Mouse (Mus musculus): ENCODE data around the gene Pi16.

DNA sequence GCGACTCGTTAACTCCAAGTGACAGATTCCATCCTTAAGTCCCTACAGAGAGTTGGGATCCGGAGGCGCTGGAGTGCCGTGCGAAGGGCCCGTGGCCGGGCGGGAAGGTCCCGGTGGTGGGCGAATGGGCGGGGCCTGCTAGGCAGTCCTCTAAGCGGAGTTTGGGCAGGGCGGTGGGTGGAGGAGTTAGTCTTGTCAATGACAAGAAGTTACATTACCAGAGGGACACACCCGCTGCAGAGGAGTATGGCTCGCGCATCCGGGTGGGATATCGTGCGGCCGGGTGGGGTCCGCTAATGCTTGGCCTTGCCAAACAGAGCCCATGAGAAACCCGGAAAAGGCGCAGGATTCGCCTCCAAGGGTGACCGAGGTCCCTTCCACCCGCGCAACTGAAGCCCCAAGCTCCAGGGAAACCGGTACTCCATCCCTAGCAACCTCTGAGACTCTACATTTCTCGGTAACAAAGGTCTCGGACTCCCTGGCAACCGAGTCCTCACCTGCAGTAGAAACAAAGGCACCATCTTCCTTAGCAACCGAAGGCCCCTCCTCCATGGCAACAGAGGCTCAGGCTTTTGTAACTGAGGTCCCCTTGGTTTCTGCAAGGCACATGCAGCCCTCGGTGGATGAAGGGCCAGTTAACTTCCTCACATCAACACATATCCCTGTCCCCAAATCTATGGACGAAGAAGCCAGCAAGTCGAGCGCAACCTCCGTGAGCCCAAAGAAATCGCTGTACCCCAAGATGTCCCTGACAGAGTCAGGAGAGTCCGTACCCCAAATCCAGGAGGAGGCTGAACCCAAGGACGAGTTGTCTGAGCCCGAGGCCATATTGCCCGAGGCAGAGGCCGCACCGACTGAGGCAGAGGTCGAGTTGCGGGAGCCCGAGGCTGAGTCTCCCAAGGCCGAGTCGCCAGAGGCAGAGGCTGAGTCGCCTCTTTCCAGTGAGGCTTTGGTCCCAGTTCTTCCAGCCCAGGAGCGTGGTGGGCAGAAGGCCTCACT, 9.3 kb downstream of the Pi16 start:
- no peak for TF ChIP-seq CTCF (IDR thresholded peaks at IDR 0.05; ENCODE audit: extremely low read depth, insufficient read depth, insufficient read length, insufficient replicate concordance)
- no peak for TF ChIP-seq POLR2A (IDR thresholded peaks at IDR 0.05; ENCODE audit: low read depth, low read length)
